Mouse (Mus musculus) heart, embryonic 13.5 days (tissue): Measurements from ENCODE around the gene Phc1. TPM values are rescaled to one million over a fixed set of nuclear protein-coding genes. Genes with fewer than 3 reads are reported as not detected.

ENCODE experiments used
- ATAC-seq: fragments of 200-750 bp; cut with Nextera tagmentation; 2 replicates; pipeline ENCODE4 v1.8.0; 2017; ENCODE audit warnings: moderate TSS enrichment; ENCODE audit not compliant: insufficient number of reproducible peaks, low FRiP score, low TSS enrichment; ENCODE audit errors: extremely low read depth
- H3K27ac ChIP-seq: fragments of 300-500 bp; sonication (generic); replicated peaks from 2 replicates; pipeline ENCODE4 v1.5.1; 2015; ENCODE audit warnings: moderate library complexity, mild to moderate bottlenecking, inconsistent platforms
- H3K27me3 ChIP-seq: fragments of 300-500 bp; sonication (generic); replicated peaks from 2 replicates; pipeline ENCODE4 v1.6.1; 2015; ENCODE audit warnings: mild to moderate bottlenecking, inconsistent platforms
- H3K36me3 ChIP-seq: fragments of 300-500 bp; sonication (generic); 2 replicates; pipeline ENCODE4 v1.6.1; 2015; ENCODE audit warnings: mild to moderate bottlenecking, inconsistent platforms
- H3K4me1 ChIP-seq: fragments of 300-500 bp; sonication (generic); 2 replicates; pipeline ENCODE4 v1.6.1; 2015; ENCODE audit warnings: inconsistent platforms
- H3K4me2 ChIP-seq: fragments of 300-500 bp; sonication (generic); 2 replicates; pipeline ENCODE4 v1.6.1; 2015; ENCODE audit warnings: inconsistent platforms, mild to moderate bottlenecking, moderate library complexity
- H3K4me3 ChIP-seq: fragments of 300-500 bp; sonication (generic); 2 replicates; pipeline ENCODE4 v1.5.1; 2015; ENCODE audit warnings: moderate library complexity, mild to moderate bottlenecking, inconsistent platforms
- H3K9ac ChIP-seq: fragments of 300-500 bp; sonication (generic); 2 replicates; pipeline ENCODE4 v1.6.1; 2015; ENCODE audit warnings: inconsistent platforms, mild to moderate bottlenecking, moderate library complexity
- H3K9me3 ChIP-seq: fragments of 300-500 bp; sonication (generic); 2 replicates; pipeline ENCODE4 v1.6.1; 2016; ENCODE audit warnings: inconsistent platforms
- WGBS: fragments of 180-500 bp; shearing (Covaris S2); methylation state at CpG from one replicate; pipeline ENCODE4 v1.1.7; 2015; ENCODE audit warnings: mixed read lengths; 5-methylcytosine and 5-hydroxymethylcytosine counted together
- polyA plus RNA-seq: library from polyadenylated mRNA; unstranded; fragments of >200 nt; fragmentation: Nextera tagmentation; extraction: Ambion mirVana; gene quantifications from 2 replicates; pipeline ENCODE4 v1.2.1, GENCODE M21; 2015

The Phc1 gene
- polyA plus RNA-seq, 1 experiment from 2014 or later, result 12.1 TPM

DNA sequence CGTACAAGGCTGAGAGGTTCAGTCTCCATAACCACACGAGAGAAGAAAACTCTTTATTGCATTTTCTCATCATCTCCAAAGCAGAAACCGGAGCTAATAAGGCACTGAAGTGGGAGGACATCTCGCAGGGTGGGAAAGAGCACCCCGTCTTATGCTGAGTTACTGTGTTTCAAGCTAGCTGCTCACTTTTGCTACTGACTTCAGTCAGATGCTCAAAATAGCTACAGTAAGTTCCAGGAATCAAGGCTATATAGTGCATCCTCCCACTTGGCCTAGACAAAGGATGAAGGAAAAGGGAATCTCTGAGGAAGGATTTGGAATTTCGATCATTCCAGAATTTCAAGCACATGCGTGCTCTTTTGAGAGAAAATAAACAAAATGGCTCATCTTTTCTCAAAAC is 63.8 kb downstream of the Phc1 start:
- Histone ChIP-seq H3K27me3 (no peaks in the 10 kb centered on the region), H3K4me3 (no peak overlapping the region), H3K36me3 (no peaks in the 10 kb centered on the region), H3K9ac (no peak overlapping the region), H3K9me3 (no peaks in the 10 kb centered on the region), H3K4me2 (no peak overlapping the region), H3K4me1 (peaks cover 6% of the 10 kb centered on the region), H3K27ac (no peak overlapping the region)
- no peak for ATAC-seq
- WGBS, result 80% methylated on average over 7 of the region's 7 CpGs

DNA sequence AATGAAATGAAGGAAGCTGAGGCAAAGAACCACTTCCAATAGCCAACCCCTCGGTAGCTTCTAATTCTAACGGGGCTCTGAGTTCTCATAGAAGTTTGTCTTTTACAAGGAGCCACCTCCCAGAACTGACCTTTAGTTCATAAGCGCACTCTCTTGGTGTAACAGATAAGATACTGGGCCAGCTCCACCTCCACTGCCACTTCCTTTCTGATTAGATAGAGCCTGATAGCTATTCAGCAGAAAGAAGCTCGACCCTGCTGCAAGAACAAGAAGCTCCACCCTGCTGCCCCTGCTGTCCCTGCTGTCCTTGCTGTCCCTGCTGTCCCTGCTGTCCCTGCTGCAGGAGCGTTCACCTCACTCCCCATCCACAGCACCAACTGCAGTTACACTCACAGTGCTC is 65.8 kb downstream of the Phc1 start:
- ATAC-seq, result no peak
- no peak overlapping the region for H3K9ac ChIP-seq

DNA sequence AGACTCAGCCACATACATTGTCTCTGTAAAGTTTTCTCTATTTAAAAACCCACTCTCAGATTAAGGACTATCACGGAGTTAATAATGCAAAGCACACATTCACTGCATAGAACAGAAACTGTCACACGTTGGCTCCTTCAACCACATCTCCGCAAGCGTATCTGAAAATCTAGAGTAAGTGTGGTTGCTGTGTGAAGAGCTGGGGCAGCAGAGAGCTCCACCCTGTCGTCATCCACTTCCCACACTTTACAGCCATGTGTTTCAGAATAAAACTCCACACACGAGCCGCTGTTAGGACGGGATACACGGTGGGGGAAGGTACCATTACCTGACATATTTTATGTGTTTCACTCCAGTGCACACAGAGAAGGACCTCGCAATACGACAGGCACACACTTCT is 70.2 kb downstream of the Phc1 start:
- H3K4me2 ChIP-seq, result no peak overlapping the region
- no peak overlapping the region for H3K27ac ChIP-seq
- H3K9ac ChIP-seq, result no peak overlapping the region
- ATAC-seq, result no peak
- peaks cover 6% of the 10 kb centered on the region for H3K4me1 ChIP-seq
- no peaks in the 10 kb centered on the region for H3K9me3 ChIP-seq
- H3K27me3 ChIP-seq, result no peaks in the 10 kb centered on the region
- H3K36me3 ChIP-seq, result no peaks in the 10 kb centered on the region
- WGBS, result 67% methylated on average over 11 of the region's 11 CpGs
- H3K4me3 ChIP-seq, result no peak overlapping the region

More for the DNA sequence above, 65.8 kb downstream of the Phc1 start:
- H3K4me1 ChIP-seq, result peaks cover 6% of the 10 kb centered on the region
- no peaks in the 10 kb centered on the region for H3K36me3 ChIP-seq
- no peaks in the 10 kb centered on the region for H3K9me3 ChIP-seq
- H3K4me2 ChIP-seq, result no peak overlapping the region
- H3K27ac ChIP-seq, result no peak overlapping the region
- no peak overlapping the region for H3K4me3 ChIP-seq
- H3K27me3 ChIP-seq, result no peaks in the 10 kb centered on the region
- 9% methylated on average over 5 of the region's 5 CpGs for WGBS

DNA sequence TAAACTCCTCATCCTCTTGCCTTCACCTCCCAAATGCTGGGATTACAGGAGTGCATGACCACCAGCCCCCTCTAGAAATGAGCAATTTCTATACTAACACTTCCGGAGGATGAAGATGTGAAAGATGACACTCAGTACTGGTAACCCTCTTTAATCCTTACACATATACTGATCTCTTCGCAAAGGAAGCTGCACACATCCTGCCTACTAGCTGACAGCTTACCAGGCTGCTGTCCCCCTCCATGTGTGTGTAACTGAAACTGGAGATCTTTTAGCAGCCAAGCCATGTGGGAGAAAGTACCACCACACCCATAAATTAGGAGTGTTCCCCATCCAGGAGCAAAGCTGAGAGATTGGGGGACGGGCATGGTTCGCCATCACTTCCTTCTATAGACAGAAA is 71.2 kb downstream of the Phc1 start:
- ATAC-seq, result no peak
- no peak overlapping the region for H3K27ac ChIP-seq
- H3K4me1 ChIP-seq, result no peaks in the 10 kb centered on the region
- 85% methylated on average over 4 of the region's 4 CpGs for WGBS
- H3K27me3 ChIP-seq, result no peaks in the 10 kb centered on the region
- H3K4me2 ChIP-seq, result no peak overlapping the region
- H3K36me3 ChIP-seq, result no peaks in the 10 kb centered on the region
- no peak overlapping the region for H3K9ac ChIP-seq
- H3K9me3 ChIP-seq, result no peaks in the 10 kb centered on the region
- no peak overlapping the region for H3K4me3 ChIP-seq

DNA sequence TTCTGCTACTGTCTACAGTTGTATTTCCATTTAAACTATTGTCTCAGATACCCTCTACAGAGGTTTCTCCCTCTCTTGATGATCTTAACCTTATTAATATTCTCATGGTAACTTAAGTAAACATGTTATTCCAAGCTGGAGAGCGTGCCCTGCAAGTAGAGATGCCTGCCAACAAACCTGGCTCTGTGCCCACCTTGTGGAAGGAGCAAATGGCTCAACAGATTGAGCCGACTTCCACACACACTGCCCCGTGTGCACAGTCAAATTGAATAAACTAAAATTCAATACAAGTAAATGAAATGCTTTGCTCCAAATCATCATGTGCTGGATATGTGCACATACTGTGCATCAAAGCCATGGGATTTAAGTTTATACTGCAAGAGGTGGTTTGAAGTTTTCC is 71.8 kb downstream of the Phc1 start:
- WGBS, result 35% methylated on average over 3 of the region's 3 CpGs
- no peak overlapping the region for H3K9ac ChIP-seq
- no peaks in the 10 kb centered on the region for H3K9me3 ChIP-seq
- no peak overlapping the region for H3K27ac ChIP-seq
- H3K4me1 ChIP-seq, result no peaks in the 10 kb centered on the region
- H3K4me3 ChIP-seq, result no peak overlapping the region
- H3K27me3 ChIP-seq, result no peaks in the 10 kb centered on the region
- H3K36me3 ChIP-seq, result no peaks in the 10 kb centered on the region
- no peak overlapping the region for H3K4me2 ChIP-seq
- ATAC-seq, result no peak

Other genes starting within 250 kb of the Phc1 start
- gene Klrg1, start 57.7 kb downstream of the Phc1 start, polyA plus RNA-seq, result not detected in 2 replicates
- 71.1 and 76.3 TPM in 2 replicates for gene M6pr, start 31.8 kb downstream of the Phc1 start, polyA plus RNA-seq
- 5.3 and 6.0 TPM in 2 replicates for gene Rimklb, start 158.2 kb upstream of the Phc1 start, polyA plus RNA-seq
- gene Mfap5, start 165.3 kb upstream of the Phc1 start, polyA plus RNA-seq, result 13.7 and 13.8 TPM in 2 replicates
- gene Aicda, start 213.2 kb upstream of the Phc1 start, polyA plus RNA-seq, result not detected in 2 replicates